ENCODE assay signal across 25 mouse cellular contexts in the genomic region with DNA sequence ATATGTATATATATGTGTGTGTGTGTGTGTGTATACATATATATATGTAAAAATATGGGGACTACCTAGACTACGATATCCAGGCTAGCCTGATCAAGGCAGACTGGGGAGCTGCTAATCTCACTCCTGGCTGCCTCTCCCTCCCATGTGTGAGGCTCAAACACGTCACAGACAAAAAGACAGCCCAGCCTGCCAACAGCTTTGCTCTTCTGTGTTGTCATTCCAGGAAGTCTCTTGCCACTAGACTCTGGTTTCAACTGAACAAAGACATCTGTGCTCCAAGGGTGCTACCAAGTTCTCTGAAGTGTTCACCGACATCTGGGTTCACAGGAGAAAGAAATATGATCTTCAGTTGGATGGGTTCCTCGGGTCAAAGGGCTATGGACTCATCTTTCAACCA. TPM values are rescaled to one million over a fixed set of nuclear protein-coding genes. Genes with fewer than 3 reads are reported as not detected.
A peak's percentile ranks its signal among the peaks of the same experiment; 100 is the strongest.
DNase-seq lines count a peak whose midpoint lies in the region; ATAC-seq and TF ChIP-seq lines count a peak whose summit lies in the region.
"Had no signal": no experiment of that assay in that cellular context is flagged by ENCODE, and none has a peak within 500 bp of the region (broad histone marks: within the 10 kb centered on the region; RNA-seq: fewer than 3 reads in every experiment).

No protein-coding gene starts in this region.

- H3K36me3 ChIP-seq in thymus, adult 2 months (ENCODE audit: control insufficient read depth, insufficient read depth, low read length): peaks cover 74% of the 10 kb centered on the region
- H3K36me3 ChIP-seq in hindbrain, embryonic 11.5 days (ENCODE audit: control insufficient read depth, insufficient read depth, low read length): peaks cover 17% of the 10 kb centered on the region
- H3K36me3 ChIP-seq in limb, embryonic 10.5 days: peaks cover 97% of the 10 kb centered on the region

- H3K27me3 ChIP-seq in thymus, adult 2 months (ENCODE audit: control insufficient read depth, insufficient read depth, low read length): no peaks in the 10 kb centered on the region
- no peaks in the 10 kb centered on the region for H3K27me3 ChIP-seq in hindbrain, embryonic 11.5 days (ENCODE audit: control insufficient read depth, insufficient read depth, low read length)
- H3K27me3 ChIP-seq in limb, embryonic 10.5 days (ENCODE audit: low read depth, poor library complexity, severe bottlenecking): no peaks in the 10 kb centered on the region
- H3K27me3 ChIP-seq: hindbrain, embryonic 13.5 days; limb, embryonic 12.5 days; liver, embryonic 12.5 days; midbrain, embryonic 13.5 days; Patski had no signal

- TF ChIP-seq POLR2A in thymus, adult 2 months (IDR thresholded peaks at IDR 0.05; ENCODE audit: control insufficient read depth, extremely low read depth, insufficient read depth, low read length, poor library complexity): no peak

- DNase-seq in frontal cortex, postnatal 10 days (ENCODE audit: low spot score in 2 of 2): no peak
- DNase-seq in 3T3-L1 (ENCODE audit: low read depth, low spot score): peak; percentile 9
- DNase-seq in adipocyte (ENCODE audit: low spot score): peak; percentile 50
- peak; percentile 59 for DNase-seq in thymus, adult 2 months
- no peak for DNase-seq in hindbrain, embryonic 11.5 days (ENCODE audit: low spot score)
- DNase-seq in neural tube, embryonic 10.5 days (ENCODE audit: extremely low spot score, low spot score): no peak
- DNase-seq in limb, embryonic 10.5 days (ENCODE audit: low spot score): no peak
- DNase-seq: adrenal gland, postnatal 14 days; B cell, adult 2 months; cerebellum, adult 11 months; cerebellum, postnatal 14 days; embryo, embryonic 11 days; gastrocnemius, postnatal 25 days; heart, adult 2 months; kidney, adult 9 months; lung, adult 2 months; right cerebral cortex, postnatal 14 days had no signal

- H3K4me1 ChIP-seq in thymus, adult 2 months (replicated peaks; ENCODE audit: control insufficient read depth, insufficient read depth, low read length): peaks cover 9% of the 10 kb centered on the region
- H3K4me1 ChIP-seq in hindbrain, embryonic 11.5 days (replicated peaks; ENCODE audit: control insufficient read depth, insufficient read depth, low read length): no peaks in the 10 kb centered on the region
- H3K4me1 ChIP-seq in limb, embryonic 10.5 days: no peaks in the 10 kb centered on the region
- H3K4me1 ChIP-seq: hindbrain, embryonic 13.5 days; limb, embryonic 12.5 days; liver, embryonic 12.5 days; midbrain, embryonic 13.5 days had no signal

- H3K9ac ChIP-seq in hindbrain, embryonic 11.5 days (ENCODE audit: low read depth, low read length): no peak overlapping the region
- H3K9ac ChIP-seq: hindbrain, embryonic 13.5 days; limb, embryonic 12.5 days; liver, embryonic 12.5 days; midbrain, embryonic 13.5 days had no signal

- WGBS in thymus, adult 2 months: 2% methylated on average over 4 of the region's 4 CpGs
- 72% methylated on average over 4 of the region's 4 CpGs for WGBS in hindbrain, embryonic 11.5 days
- 82% methylated on average over 4 of the region's 4 CpGs for WGBS in limb, embryonic 10.5 days

- no peak overlapping the region for H3K4me3 ChIP-seq in thymus, adult 2 months (ENCODE audit: control insufficient read depth, insufficient read depth, low read length)
- no peak overlapping the region for H3K4me3 ChIP-seq in hindbrain, embryonic 11.5 days (ENCODE audit: low read depth, low read length)
- H3K4me3 ChIP-seq in limb, embryonic 10.5 days: no peak overlapping the region
- H3K4me3 ChIP-seq: heart, adult 2 months; hindbrain, embryonic 13.5 days; limb, embryonic 12.5 days; liver, embryonic 12.5 days; midbrain, embryonic 13.5 days had no signal

- peak; percentile 38; the same call in 1 of the 2 replicates for ATAC-seq in frontal cortex, adult (ENCODE audit: low TSS enrichment)
- no peak for ATAC-seq in hindbrain, embryonic 11.5 days (ENCODE audit: low FRiP score)
- ATAC-seq: activated CD4-positive, CD25-positive, alpha-beta regulatory T cell, adult 4 months; liver, embryonic 12.5 days; midbrain, embryonic 13.5 days; Patski had no signal

- TF ChIP-seq CTCF in thymus, adult 2 months (IDR thresholded peaks at IDR 0.05; ENCODE audit: borderline replicate concordance, control insufficient read depth, extremely low read depth, insufficient read depth, low read length, poor library complexity): no peak

- peak overlapping the region; percentile 65; the same call in 1 of the 2 replicates for H3K27ac ChIP-seq in thymus, adult 2 months (ENCODE audit: control insufficient read depth, insufficient read depth, low read length)
- no peak overlapping the region for H3K27ac ChIP-seq in hindbrain, embryonic 11.5 days (ENCODE audit: low read depth, low read length)
- H3K27ac ChIP-seq in limb, embryonic 10.5 days: no peak overlapping the region
- H3K27ac ChIP-seq: heart, adult 2 months; hindbrain, embryonic 13.5 days; limb, embryonic 12.5 days; liver, embryonic 12.5 days; midbrain, embryonic 13.5 days; stomach, postnatal 0 days had no signal

- H3K4me2 ChIP-seq in hindbrain, embryonic 11.5 days (replicated peaks; ENCODE audit: low read depth, low read length): no peak overlapping the region
- H3K4me2 ChIP-seq: hindbrain, embryonic 13.5 days; limb, embryonic 12.5 days; liver, embryonic 12.5 days; midbrain, embryonic 13.5 days had no signal

- H3K9me3 ChIP-seq in hindbrain, embryonic 11.5 days (ENCODE audit: control insufficient read depth, low read length): no peaks in the 10 kb centered on the region
- no peaks in the 10 kb centered on the region for H3K9me3 ChIP-seq in limb, embryonic 10.5 days (replicated peaks)
- H3K9me3 ChIP-seq: hindbrain, embryonic 13.5 days; limb, embryonic 12.5 days; liver, embryonic 12.5 days; midbrain, embryonic 13.5 days had no signal

RNA-seq across cellular contexts. Expression of gene Lman2l, which starts 10.0 kb away (rescaled TPM):
- polyA plus RNA-seq in thymus, adult 2 months (2012; rRNA removed): 62.4 and 65.6 TPM in 2 replicates
- polyA plus RNA-seq in hindbrain, embryonic 11.5 days (2014; fragmentation: Nextera tagmentation; extraction: Ambion mirVana): 35.7 and 45.3 TPM in 2 replicates
- polyA plus RNA-seq in limb, embryonic 10.5 days (2016; fragmentation: Nextera tagmentation; extraction: Ambion mirVana): 53.7 and 59.8 TPM in 2 replicates

RNA-seq across cellular contexts. Expression of gene Cnnm4, which starts 36.3 kb away (rescaled TPM):
- polyA plus RNA-seq in thymus, adult 2 months (2012; rRNA removed): 15.3 and 18.0 TPM in 2 replicates
- 9.5 and 10.4 TPM in 2 replicates for polyA plus RNA-seq in hindbrain, embryonic 11.5 days (2014; fragmentation: Nextera tagmentation; extraction: Ambion mirVana)
- 12.7 and 17.5 TPM in 2 replicates for polyA plus RNA-seq in limb, embryonic 10.5 days (2016; fragmentation: Nextera tagmentation; extraction: Ambion mirVana)

Comparison
In these comparisons a context has a peak if more than half of its experiments do, and no peak if none do; other contexts are left out.
1. DNase-seq: peak in 3T3-L1 (single experiment), adipocyte (single experiment) and thymus, adult 2 months (single experiment); none in frontal cortex, postnatal 10 days (0 of 2), hindbrain, embryonic 11.5 days (single experiment), neural tube, embryonic 10.5 days (single experiment) and limb, embryonic 10.5 days (single experiment).